Mouse (Mus musculus) testis, adult 2 months (tissue): ENCODE measurements around the gene Camta1. TPM values are rescaled to one million over a fixed set of nuclear protein-coding genes. Genes with fewer than 3 reads are reported as not detected.
A peak's percentile ranks its signal among the peaks of the same experiment; 100 is the strongest.

Source experiments
- H3K27ac ChIP-seq: fragments of 200-500 bp; 2 replicates; pipeline ENCODE4 v1.5.1; 2012; ENCODE audit warnings: low read depth, low read length; ENCODE audit not compliant: control insufficient read depth, insufficient read depth
- H3K27me3 ChIP-seq: fragments of 200-500 bp; 2 replicates; pipeline ENCODE4 v1.6.1; 2012; ENCODE audit warnings: mild to moderate bottlenecking, low read length, moderate library complexity; ENCODE audit not compliant: control insufficient read depth, insufficient read depth
- H3K36me3 ChIP-seq: fragments of 200-500 bp; 2 replicates; pipeline ENCODE4 v1.6.1; 2012; ENCODE audit warnings: mild to moderate bottlenecking, low read length; ENCODE audit not compliant: control insufficient read depth, insufficient read depth
- H3K4me1 ChIP-seq: fragments of 200-500 bp; 2 replicates; pipeline ENCODE4 v1.6.1; 2012; ENCODE audit warnings: low read length; ENCODE audit not compliant: control insufficient read depth, insufficient read depth
- H3K4me3 ChIP-seq: fragments of 200-500 bp; 2 replicates; pipeline ENCODE4 v1.5.1; 2012; ENCODE audit warnings: low read depth, mild to moderate bottlenecking, low read length, moderate library complexity, mixed read lengths; ENCODE audit not compliant: control insufficient read depth
- CTCF ChIP-seq: fragments of 200-500 bp; IDR thresholded peaks from 2 replicates; pipeline ENCODE4 v1.5.1; 2012; ENCODE audit warnings: low read depth, mild to moderate bottlenecking, inconsistent platforms, low read length, moderate library complexity; ENCODE audit not compliant: control insufficient read depth, insufficient read depth, insufficient replicate concordance
- POLR2A ChIP-seq: fragments of 200-500 bp; IDR thresholded peaks from 2 replicates; pipeline ENCODE4 v1.6.1; 2012; ENCODE audit warnings: low read depth, mild to moderate bottlenecking, inconsistent platforms, low read length, moderate library complexity; ENCODE audit not compliant: control insufficient read depth
- polyA plus RNA-seq: library from polyadenylated mRNA; depleted of rRNA; stranded (reverse); fragments of >200 nt; gene quantifications from 2 replicates; pipeline ENCODE4 v1.2.3, GENCODE M21; 2012

Camta1 gene
- polyA plus RNA-seq, 1 experiment, result 15.4 TPM

- no peak overlapping the region for H3K27ac ChIP-seq
- TF ChIP-seq POLR2A (no peak), CTCF (no peak)
- no peak overlapping the region for H3K4me3 ChIP-seq
- no peaks in the 10 kb centered on the region for H3K36me3 ChIP-seq
- H3K4me1 ChIP-seq, result no peaks in the 10 kb centered on the region
- no peaks in the 10 kb centered on the region for H3K27me3 ChIP-seq
Observed at GRCm38 (mm10) chr4:151527763-151528162, 333.9 kb downstream of the Camta1 start.

DNA sequence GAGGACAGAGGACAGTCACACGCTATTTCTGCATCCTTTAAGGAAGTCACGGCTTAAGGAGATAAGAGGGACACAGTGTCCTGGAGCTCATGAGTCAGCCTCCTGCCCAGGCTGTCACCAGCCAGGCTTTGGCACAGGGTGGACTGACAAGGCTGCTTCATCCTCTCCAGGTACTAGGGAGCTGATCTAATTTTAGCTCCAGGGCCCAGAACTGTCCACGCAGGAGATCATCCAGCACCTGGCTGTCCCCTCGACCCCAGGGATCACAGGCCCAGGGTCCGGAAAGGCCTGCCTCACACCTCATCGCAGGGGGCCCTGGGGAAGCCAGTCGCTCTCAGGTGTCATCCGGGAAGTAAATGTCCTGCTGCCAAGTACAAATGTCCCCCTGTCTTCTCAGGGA is 341.6 kb downstream of the Camta1 start:
- Histone ChIP-seq H3K27me3 (no peaks in the 10 kb centered on the region), H3K4me3 (no peak overlapping the region), H3K4me1 (no peaks in the 10 kb centered on the region; the same call in 1 of the 2 replicates), H3K27ac (no peak overlapping the region), H3K36me3 (no peaks in the 10 kb centered on the region)
- TF ChIP-seq POLR2A (no peak), CTCF (no peak)

- TF ChIP-seq POLR2A, result no peak
- TF ChIP-seq CTCF, result no peak
- Histone ChIP-seq H3K27ac (no peak overlapping the region), H3K4me3 (no peak overlapping the region), H3K36me3 (no peaks in the 10 kb centered on the region), H3K27me3 (no peaks in the 10 kb centered on the region), H3K4me1 (no peaks in the 10 kb centered on the region; the same call in 1 of the 2 replicates)
Observed at GRCm38 (mm10) chr4:151519011-151519410, 342.7 kb downstream of the Camta1 start.

- Histone ChIP-seq H3K27me3 (no peaks in the 10 kb centered on the region), H3K4me1 (no peaks in the 10 kb centered on the region; the same call in 1 of the 2 replicates), H3K4me3 (no peak overlapping the region), H3K27ac (no peak overlapping the region), H3K36me3 (no peaks in the 10 kb centered on the region)
- TF ChIP-seq CTCF, result no peak
- TF ChIP-seq POLR2A, result no peak
Observed at GRCm38 (mm10) chr4:151516998-151517799, 344.5 kb downstream of the Camta1 start.

GRCm38 (mm10) chr4:151515316-151515715 is 346.4 kb downstream of the Camta1 start:
- no peak overlapping the region for H3K4me3 ChIP-seq
- TF ChIP-seq POLR2A, result no peak
- TF ChIP-seq CTCF, result no peak
- no peaks in the 10 kb centered on the region for H3K36me3 ChIP-seq
- H3K27ac ChIP-seq, result no peak overlapping the region
- H3K27me3 ChIP-seq, result no peaks in the 10 kb centered on the region
- peaks cover 9% of the 10 kb centered on the region for H3K4me1 ChIP-seq

DNA sequence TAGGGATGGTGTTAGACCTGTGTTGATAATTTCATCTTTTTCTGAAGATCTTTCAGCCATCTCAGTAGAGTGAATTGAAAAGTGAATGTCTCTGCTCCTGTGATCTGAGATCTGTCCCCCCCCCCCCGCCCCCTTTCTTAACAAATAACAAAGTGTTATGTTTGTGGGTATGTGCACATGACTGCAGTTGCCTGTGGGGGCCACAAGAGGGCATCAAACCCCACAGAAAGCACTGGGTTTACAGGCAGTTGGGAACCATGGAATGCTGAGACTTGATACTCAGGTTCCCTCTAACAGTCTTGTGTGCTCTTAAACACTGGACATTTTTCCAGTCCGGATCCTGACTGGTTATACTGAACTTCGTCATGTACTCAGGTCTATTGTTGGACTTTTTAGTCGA is 350.6 kb downstream of the Camta1 start:
- Histone ChIP-seq H3K36me3 (no peaks in the 10 kb centered on the region), H3K27ac (0 out of 2 replicates have a peak overlapping the region, but pooled peaks have one; percentile 36), H3K4me1 (peaks cover 9% of the 10 kb centered on the region)

DNA sequence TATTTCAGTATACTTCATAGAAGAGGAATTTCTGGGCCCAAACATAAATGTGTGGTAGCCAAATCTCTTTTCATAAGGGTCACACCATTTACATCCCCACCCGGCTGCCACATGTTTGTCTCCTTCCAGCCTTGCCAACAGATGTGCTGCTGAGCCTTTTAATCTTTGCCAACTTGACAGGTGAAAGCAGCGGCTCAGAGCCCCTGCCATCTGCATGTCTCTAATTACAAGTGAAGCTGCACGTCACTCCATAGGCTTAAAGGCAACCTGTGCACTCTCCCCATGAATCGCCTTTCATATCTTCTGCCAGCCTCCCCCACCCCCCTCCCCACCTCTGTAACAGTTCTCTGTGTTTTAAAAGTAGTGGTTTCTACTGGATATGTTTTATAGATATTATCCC is 351.3 kb downstream of the Camta1 start:
- H3K27ac ChIP-seq, result no peak overlapping the region
- no peaks in the 10 kb centered on the region for H3K36me3 ChIP-seq
- no peak overlapping the region for H3K4me3 ChIP-seq
- peaks cover 9% of the 10 kb centered on the region for H3K4me1 ChIP-seq
- H3K27me3 ChIP-seq, result no peaks in the 10 kb centered on the region
- TF ChIP-seq POLR2A (no peak), CTCF (no peak)

More for the DNA sequence above, 350.6 kb downstream of the Camta1 start:
- TF ChIP-seq POLR2A (no peak), CTCF (peak; percentile 62; the same call in 1 of the 2 replicates)
- H3K27me3 ChIP-seq, result no peaks in the 10 kb centered on the region
- no peak overlapping the region for H3K4me3 ChIP-seq

DNA sequence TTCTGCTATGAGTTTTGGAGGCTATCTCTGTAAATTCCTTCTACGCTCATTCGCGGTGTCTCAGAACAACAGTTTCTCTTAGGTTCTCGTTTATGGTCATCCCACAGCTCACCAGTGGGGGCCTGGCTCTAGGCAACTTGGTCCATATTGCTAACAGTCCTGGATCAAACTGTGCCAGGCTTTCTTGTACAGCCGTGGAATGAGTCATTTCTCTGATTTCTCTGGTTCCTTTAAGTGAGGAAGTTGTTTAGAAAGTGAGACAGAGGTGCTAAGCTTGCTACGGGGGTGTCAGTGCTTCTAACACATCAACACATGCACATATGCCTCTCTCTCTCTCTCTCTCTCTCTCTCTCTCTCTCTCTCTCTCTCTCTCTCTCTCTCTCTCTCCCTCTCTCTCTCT is 355.0 kb downstream of the Camta1 start:
- Histone ChIP-seq H3K27me3 (no peaks in the 10 kb centered on the region), H3K36me3 (no peaks in the 10 kb centered on the region), H3K4me1 (peaks cover 7% of the 10 kb centered on the region), H3K4me3 (no peak overlapping the region), H3K27ac (no peak overlapping the region)
- TF ChIP-seq CTCF (no peak), POLR2A (no peak)
